2 mouse cellular contexts compared by ENCODE assay signal in the genomic region with DNA sequence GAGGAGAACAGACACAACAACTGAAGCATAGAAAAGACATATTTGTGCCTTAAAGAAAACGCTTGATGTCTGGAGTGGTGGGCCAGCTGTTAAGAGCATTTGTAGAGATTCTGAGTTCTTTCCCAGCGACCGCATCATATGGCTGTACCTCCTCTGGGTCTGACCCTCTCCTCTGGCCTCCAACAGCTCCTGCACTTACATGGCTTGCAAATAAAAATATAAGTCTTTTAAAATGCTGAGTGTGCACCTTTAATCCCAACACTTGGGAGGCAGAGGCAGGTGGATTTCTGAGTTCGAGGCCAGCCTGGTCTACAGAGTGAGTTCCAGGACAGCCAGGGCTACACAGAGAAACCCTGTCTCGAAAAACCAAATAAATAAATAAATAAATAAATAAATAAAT. TPM values are rescaled to one million over a fixed set of nuclear protein-coding genes. Genes with fewer than 3 reads are reported as not detected.
"Had no signal": no experiment of that assay in that cellular context is flagged by ENCODE, and none has a peak within 500 bp of the region (broad histone marks: within the 10 kb centered on the region; RNA-seq: fewer than 3 reads in every experiment).

No protein-coding gene starts in this region.

RNA-seq across cellular contexts. Expression of gene Cox7a1, which starts 16.7 kb away (rescaled TPM):
- total RNA-seq: midbrain, postnatal 0 days; monocyte, adult 5-6 weeks had no signal
